Mouse (Mus musculus) ES-Bruce4 (cell line): ENCODE data around the gene Dync1li1.

Source experiments
- CTCF ChIP-seq: IDR thresholded peaks from one replicate; pipeline ENCODE4 v1.8.1; 2011; ENCODE audit warnings: low read depth, low read length
- EP300 ChIP-seq: IDR thresholded peaks from 2 replicates; pipeline ENCODE4 v1.6.1; 2011; ENCODE audit warnings: low read depth, low read length; ENCODE audit not compliant: insufficient read depth
- POLR2A ChIP-seq: IDR thresholded peaks from one replicate; pipeline ENCODE4 v1.8.1; 2011; ENCODE audit warnings: low read length; ENCODE audit not compliant: insufficient read depth

- TF ChIP-seq CTCF (no peak), EP300 (no peak), POLR2A (no peak)
These were observed 10.0 kb upstream of the Dync1li1 start for GRCm38 (mm10) chr9:114678576-114678975.
